Mouse (Mus musculus) duodenum, adult 2 months (tissue): ENCODE measurements around the gene Nnat. TPM values are rescaled to one million over a fixed set of nuclear protein-coding genes. Genes with fewer than 3 reads are reported as not detected.

ENCODE experiments used
- polyA plus RNA-seq: library from polyadenylated mRNA; depleted of rRNA; stranded (reverse); fragments of >200 nt; gene quantifications from 2 replicates; pipeline ENCODE4 v1.2.3, GENCODE M21; 2012; ENCODE audit warnings: low replicate concordance; rRNA removed

Gene Nnat
- polyA plus RNA-seq = 8.2 and 22.3 TPM in 2 replicates

DNA sequence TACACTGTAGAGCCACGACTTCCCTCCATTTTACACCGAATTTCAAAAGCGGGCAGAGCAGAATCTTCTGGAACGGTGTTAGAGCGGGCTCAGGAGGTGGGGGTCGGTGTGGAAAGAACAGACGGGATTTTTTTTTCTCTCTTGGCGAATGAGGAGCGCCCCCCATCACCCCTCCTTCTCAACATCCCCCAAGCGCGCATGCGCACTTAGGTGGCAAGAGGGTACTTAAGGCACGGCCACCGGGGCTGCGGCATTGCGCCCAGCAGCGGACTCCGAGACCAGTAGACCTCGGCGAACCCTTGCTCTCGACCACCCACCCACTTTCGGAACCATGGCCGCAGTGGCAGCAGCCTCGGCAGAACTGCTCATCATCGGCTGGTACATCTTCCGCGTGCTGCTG, at the start of gene Nnat:
Gene Nnat (plus strand): TSS at position 221 of the 400 bp plus-strand sequence.

DNA sequence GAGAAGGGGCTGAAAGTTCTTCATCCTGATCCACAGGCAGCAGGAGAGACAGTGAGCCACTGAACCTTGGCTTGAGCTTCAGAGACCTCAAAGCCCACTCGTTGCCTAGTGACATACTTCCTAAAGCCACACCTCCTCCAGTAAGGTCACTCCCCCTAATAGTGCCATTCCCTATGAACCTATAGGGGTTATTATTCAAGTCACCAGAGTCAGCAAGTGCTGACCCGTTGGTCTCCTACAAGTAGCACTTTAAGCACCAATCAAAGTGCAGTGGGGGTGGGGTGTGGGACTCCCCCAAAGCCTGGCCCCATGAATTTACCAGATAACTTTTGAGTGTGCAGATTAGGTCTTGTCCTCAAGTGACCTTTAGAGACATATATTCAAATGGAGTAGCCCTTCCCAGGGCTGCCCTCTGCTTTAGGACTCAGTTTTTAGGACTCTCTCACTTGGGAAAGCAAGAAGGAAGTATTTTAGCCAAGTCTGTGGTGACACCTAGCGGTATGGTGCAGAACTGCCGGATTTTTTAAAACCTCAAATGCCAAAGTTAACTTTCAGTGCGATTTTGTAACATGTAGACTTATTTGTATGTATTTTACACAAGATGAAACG, 11.4 kb downstream of the Nnat start, which contains the start of gene Blcap:
Gene Blcap (minus strand): TSS at position 51 of the 609 bp plus-strand sequence.

Other genes starting within 250 kb of the Nnat start
- not detected in 2 replicates for gene Ghrh, start 212.6 kb upstream of the Nnat start, polyA plus RNA-seq
- gene Manbal, start 192.5 kb upstream of the Nnat start, polyA plus RNA-seq = 60.2 and 67.8 TPM in 2 replicates
- gene Src, start 141.6 kb upstream of the Nnat start, polyA plus RNA-seq = 84.5 and 175 TPM in 2 replicates
- 20.8 and 35.0 TPM in 2 replicates for gene Blcap, start 11.2 kb downstream of the Nnat start, polyA plus RNA-seq
- gene Ctnnbl1, start 177.3 kb downstream of the Nnat start, polyA plus RNA-seq = 9.1 and 14.7 TPM in 2 replicates